Mouse (Mus musculus): Measurements from ENCODE around the gene Kdm2a.

DNA sequence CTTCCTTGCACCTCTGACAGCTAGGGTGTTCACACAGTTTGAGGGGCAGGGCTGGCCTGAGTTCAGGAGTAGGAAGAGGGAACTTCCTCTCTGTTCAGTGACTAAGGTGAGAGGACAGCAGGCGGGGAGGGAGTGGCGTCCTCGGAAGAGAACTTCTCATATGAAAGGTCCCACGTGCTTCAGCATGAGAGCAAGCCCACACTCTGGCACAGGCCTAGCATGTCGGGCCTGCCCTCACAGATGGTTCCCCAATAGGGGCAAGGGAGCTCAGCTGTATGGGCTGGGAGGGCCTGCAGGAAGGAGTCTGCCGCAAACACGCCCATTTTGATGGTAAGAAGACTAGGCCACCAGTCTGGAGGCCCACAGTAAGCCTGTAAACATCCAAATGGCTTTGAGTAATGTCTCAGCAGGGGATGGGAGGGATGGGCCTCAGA is 97.8 kb downstream of the Kdm2a start:
- TF ChIP-seq CTCF (IDR thresholded peaks at IDR 0.05; ENCODE audit: extremely low read depth, insufficient read depth, insufficient read length, insufficient replicate concordance): no peak
- TF ChIP-seq POLR2A (IDR thresholded peaks at IDR 0.05; ENCODE audit: low read depth, low read length): peak; percentile 16

All from spleen, adult 2 months (tissue).